Mouse (Mus musculus) left cerebral cortex, postnatal 25 days (tissue): ENCODE results near the gene Psma6. TPM values are rescaled to one million over a fixed set of nuclear protein-coding genes. Genes with fewer than 3 reads are reported as not detected.

Experiments used
- DNase-seq, 2 experiments: peaks; one replicate each; pipeline ENCODE4 v3.0.0; 2022; ENCODE audit warnings: low spot score in 2 of 2, mixed read lengths in 1 of 2
- intact Hi-C: fragments of 180-260 bp; cut with DNase I; formaldehyde crosslinking; loops from one replicate; pipeline ENCODE4 v1.15.1; 2025
- total RNA-seq, 2 experiments: library from RNA; stranded (reverse); gene quantifications; 2 replicates each; pipeline ENCODE4 v1.2.3; 2021

The Psma6 gene
- total RNA-seq, 2 experiments from 2014 or later, result 144 to 145 TPM

DNA sequence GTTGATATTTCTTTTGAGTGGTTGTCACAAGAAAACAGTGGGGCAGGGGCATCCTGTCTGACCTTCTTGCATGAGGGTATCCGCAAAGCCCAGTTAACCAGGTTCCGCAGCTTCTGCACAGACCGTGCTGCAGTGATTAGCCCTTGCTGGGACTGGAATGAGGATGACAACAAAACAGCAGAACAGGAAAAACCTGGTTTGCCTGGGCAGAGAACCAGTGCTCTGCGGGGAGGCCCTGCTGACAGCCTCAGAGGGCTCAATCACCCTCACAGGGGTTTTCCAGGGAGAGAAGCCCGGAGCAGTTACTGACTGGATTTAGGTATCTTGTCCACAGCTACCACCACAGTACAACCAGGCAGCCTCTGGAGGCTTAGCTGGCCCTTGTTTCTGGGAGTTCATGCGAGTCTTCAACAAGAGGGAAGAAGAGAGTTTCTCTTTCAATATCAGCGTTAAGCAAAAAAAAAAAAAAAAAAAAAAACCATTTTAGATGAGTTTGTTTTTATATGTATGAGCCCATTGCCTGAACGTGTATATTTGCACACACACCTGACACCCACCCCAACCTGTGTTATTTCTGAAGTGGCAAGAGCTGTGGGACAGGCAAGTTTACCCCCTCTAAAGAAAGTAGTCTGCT is 49.9 kb downstream of the Psma6 start:
- no peak for DNase-seq
- intact Hi-C loops, result no loop called here

DNA sequence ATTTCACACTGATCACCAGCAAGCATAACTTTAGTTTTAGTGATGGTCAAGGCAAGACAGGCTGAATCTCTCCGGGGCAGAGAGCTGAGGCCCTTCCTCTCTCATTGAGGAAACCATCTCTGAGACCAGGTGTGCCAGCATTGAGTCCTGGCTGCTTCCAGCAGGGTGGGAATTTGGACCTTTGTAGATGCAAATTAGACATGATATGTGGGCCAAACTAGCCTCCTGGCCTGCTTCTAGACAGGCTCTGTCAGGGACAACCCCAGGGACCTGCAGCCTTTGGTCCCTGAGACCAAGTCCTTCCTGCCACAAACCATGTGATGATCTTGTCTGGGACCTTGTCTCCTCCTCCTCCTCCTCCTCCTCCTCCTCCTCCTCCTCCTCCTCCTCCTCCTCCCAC is 51.1 kb downstream of the Psma6 start:
- intact Hi-C loops, result no loop called here
- DNase-seq, result no peak

DNA sequence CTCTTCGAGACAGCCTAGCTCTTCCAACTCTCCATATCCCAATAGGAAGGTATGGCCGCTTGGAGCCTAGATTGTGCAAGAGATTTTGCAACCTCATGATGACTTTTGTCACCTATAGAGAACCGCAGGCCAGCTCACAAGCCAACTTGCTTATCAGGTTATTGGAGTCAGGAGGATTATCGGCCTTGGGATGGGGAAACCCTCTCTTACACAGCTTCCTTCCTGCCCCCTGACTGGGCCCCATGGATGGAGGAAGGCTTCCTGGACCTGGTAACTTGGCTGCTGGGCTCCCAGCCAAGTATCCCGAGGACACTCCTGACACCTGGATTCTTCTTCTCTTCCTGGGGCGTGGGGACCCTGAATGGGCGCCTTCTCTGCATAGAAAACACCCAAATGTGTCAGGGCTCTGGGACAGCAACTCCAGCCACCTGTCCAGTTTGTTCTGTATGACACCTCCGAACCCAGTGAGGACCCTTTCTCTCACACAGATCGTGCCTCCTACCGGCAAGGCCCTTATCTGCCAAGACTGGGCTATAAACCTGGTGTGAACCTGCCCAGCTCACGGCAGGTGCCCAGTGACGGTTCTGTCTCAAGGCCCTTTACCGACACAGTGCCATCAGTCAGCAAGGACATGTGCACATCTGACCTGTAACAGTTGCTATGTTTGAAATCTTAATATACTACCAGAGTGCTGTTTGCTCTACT is 53.3 kb downstream of the Psma6 start:
- intact Hi-C loops, result no loop called here
- no peak for DNase-seq

DNA sequence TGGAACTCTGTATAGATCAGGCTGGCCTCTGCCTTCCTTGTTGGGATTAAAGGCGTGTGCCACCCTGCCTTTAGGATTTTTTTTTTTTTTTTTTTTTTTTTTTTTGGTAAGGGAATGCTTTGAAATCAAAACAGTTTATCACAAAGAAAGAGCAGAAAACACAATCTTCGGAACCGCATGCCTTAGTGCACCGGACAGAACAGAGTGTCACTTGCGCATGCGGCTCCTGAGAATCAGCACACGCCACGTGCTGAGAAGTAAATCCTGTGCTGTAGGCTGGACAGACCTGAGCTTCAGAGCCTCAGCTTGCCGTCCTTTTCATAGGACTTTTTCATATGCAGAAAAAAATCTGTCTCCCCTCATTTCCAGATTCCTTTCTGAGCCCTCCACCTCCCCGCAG is 54.0 kb downstream of the Psma6 start:
- DNase-seq, result no peak
- intact Hi-C loops, result no loop called here

DNA sequence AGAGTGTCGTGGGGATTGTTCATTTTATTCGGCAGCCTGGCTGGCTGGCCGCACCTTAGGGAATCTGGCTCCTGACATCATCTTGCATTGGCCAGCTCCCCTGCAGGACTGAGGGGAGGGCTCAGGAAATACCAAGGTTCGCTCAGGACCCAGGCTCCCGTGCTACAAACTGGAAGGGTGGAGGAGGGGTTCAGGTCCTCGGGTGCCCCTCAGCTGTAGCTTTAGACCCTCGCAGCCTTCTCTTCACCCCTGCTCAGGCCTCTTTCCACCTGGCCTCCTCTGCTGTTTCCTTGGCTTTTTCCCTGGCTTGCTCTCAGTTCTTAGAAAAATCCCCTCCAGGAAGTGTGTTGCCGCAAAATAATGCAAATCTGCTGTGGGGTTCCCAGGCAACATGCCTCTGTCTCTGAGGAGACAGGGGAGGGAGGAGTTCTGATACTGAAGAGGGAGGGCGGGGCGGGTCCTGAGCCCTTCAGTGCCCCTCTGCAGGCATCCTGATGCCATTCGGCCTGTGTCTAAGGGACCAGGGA is 54.7 kb downstream of the Psma6 start:
- intact Hi-C loops, result no loop called here
- DNase-seq, result no peak

DNA sequence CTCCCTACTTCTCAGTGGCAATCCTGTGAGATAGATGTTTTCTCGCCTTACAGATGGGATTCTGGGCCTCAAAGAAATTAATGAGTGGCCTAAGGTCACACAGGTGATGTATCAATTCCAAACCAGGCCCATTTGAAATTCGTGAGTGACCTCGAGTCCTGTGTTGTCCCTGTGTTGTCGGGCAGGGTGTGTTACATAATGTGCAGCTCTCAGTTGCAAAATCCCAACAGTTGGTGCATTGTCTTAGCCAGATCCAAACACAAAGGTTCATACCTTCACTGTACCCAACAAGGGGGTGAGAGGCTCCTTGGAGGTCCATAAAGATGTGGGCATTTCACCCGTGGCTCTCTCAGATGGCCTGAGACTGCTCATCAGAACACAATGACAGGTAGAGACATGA is 56.4 kb downstream of the Psma6 start:
- intact Hi-C loops, result no loop called here
- no peak for DNase-seq

DNA sequence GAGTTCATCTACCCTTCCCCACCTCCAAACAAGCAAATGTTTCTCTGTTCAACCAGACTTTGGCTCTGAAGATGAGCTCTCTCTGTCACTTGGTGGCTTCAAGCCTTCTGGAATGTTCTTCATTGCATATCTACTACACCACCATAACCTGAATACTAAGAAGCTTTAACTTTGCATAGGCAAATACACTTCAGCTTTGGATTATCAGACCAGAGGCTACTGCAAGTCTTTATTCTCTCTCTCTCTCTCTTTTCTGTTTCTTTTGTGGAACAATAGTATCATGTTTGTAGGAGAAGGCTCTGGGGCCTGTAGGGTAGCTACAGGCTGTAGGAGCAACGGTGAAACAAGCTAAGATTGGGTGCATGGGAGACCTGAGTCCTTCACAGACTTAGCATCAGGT is 58.2 kb downstream of the Psma6 start:
- intact Hi-C loops, result no loop called here
- DNase-seq, result no peak

DNA sequence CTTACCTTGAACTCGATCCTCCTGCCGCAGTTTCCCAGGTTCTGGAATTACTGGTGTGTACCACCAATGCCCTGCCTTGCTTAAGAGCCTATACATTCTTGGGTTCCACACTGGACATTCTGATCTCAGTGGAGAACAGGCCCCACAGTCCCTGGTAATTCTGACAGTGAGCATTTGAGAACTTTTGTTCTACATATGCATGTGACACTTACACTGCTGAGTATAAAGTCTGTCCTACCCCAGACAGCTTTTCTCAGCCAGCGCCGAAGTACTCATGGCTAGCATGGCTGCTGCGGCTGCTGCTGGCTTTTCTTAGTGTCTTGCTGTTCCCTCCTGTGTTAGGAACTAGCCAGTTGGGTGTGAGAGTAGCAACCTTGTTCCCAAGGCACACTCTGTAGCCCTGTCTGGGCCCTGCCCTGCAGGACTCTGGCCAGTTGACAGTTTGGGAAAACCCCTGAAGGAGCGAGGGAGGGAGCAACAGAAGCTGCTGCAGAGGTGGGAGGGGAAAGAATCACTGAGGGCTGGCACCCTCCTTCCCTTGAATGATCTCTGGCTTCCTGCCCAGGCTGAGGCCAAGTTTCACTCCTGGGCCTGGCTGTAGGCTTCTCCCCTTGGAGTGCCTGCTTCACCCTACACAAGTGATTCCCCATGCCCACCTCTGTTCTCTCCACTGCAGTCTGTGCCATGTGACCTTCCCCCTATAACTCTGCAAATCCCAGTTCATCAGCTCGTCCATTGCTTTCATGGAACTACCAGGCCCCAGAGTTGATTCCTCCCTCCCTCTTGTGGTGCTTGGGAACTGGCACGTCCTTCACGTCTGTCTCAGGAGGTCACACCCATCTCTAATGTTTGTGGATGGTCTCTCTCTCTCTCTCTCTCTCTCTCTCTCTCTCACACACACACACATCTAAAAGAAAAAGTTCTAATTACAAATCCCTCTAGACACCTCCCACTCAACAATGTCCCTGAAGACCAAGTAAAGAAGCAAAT is 59.1 kb downstream of the Psma6 start:
- intact Hi-C loops, result no loop called here
- peak; percentile 41 to 55 for DNase-seq

DNA sequence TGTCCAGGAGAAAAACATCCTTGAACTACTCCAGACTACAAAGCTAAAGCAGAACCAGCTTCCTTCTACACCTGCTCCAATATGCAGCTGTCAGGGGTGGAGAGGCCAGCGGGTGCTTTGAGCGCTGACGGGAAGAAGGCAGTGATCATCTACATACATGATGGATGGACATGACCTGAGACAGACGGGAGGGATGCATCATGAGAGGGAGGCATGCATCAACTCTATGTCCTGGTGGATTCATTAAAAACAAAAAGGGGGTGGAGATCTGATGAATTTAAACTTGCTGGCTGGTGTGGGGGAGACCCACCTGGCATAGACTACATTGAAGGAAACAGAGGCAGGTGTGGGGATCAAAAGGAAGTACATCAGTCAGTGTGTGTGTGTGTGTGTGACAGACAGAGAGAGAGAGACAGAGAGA is 60.0 kb downstream of the Psma6 start:
- no peak for DNase-seq
- intact Hi-C loops, result no loop called here

DNA sequence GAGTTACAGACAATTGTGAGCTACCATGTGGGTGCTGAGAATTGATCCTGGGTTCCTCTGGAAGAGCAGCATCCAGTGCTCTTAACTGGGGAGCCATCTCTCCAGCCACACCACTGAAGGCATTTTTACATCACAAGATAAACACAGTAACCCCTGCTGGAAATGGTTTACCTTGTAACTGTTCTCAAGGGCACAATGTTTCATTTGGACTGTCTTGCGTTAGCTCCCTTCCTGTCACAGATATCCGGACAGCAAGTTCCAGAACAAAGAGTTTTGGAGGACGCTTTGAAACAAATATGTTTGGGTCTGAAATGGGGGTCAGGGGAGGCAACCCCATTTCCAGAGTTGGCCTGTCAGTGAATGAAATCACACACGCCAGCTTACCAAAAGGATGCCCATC is 61.6 kb downstream of the Psma6 start:
- DNase-seq, result no peak
- intact Hi-C loops, result no loop called here

DNA sequence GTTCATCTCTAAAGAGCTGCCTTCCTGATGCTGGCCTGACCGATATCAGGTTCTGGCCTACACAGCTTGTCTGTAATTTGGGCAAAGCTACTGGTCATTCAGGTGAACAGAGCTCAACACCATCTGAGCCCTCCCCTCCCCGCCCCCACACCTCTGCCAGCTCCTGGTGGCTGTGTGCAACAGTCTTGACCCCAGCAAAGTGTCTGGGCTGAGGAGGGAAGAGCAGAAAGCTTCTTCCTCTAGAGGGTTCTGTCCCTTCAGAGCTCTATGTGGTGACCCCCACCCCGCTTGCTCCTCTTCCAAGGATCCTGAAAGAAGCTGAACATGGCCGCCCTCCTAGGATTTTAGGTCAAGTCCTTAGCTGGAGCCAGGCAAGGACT is 62.3 kb downstream of the Psma6 start:
- intact Hi-C loops, result loop anchor here (1.0 to 2.0 kb wide), 2 partner anchors 46 to 48 kb away; partner anchors contain the start of gene Nfkbia

DNA sequence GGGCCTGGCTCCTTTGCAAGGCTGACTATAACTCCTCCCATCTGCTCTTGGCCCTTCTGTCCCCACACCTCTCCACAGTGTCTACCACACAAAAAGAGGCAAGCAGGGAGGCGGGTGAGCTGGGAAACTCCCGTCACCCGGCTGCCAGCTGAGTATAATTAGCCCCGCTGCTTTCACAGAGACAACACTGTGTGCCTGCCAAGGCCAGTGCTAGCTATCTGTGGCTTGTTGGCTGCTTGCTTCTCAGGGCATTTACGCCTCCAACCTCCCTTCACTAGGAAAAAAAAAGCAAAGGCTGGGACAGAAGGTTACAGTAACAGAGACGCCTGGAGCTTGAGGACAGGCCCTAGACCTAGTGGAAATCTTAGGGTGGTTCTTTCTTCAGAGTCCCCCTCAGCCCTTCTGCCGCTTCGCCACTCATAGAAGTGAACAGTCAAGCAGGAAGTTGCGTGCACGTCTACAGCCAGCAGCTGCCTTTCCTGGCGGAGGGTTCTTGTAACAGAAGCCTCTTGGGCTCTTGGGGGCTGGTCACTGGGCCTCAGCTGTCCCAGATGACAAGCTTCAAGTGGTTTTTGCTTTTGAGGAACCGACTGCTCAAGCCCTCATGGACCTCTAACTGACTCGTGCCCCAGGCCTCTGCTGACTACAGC is 62.8 kb downstream of the Psma6 start:
- peak; percentile 86 to 96 for DNase-seq
- intact Hi-C loops, result loop anchor here (1.0 to 2.0 kb wide), 2 partner anchors 45 to 48 kb away; partner anchors contain the start of gene Nfkbia

More for the DNA sequence above, 62.3 kb downstream of the Psma6 start:
- no peak for DNase-seq

DNA sequence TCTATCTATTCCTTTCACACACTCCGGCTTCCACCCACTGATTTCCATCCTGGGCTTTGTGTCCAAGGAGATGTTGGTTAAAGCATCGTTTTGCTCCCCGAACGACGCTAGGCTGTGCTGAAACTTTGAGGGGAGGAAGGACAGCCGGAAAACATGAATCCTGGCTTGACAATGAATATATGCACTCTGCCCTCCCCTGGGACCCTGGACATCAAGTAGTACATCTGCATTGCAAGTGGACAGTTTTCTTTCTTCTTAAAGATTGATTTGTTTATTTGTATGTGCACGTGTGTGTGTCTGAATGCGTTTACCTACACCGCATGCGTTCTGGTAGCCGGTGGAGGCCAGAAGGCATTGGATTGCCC is 63.4 kb downstream of the Psma6 start:
- intact Hi-C loops, result loop anchor here (2.0 kb wide), 1 partner anchor 49 kb away; no protein-coding TSS in a partner anchor

DNA sequence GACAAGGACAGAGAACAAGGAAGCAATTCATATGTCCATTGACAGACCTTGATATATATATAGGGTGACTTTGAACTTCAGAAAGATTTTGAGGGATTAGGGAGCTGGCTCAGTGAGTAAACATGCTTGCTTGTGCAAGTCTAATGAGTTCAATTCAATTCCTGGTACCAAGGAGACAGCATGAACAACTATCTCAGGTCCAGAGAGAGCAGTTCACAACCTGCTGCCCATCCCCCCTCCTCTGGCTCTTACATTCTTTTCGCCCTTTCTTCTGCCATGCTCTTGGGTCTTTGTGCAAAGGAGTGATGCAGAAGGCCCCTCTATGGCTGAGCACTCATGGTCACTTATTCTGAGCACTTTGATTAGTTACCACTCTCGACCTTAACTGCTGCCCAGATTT is 64.4 kb downstream of the Psma6 start:
- DNase-seq, result no peak
- intact Hi-C loops, result no loop called here

More for the DNA sequence above, 63.4 kb downstream of the Psma6 start:
- DNase-seq, result no peak

DNA sequence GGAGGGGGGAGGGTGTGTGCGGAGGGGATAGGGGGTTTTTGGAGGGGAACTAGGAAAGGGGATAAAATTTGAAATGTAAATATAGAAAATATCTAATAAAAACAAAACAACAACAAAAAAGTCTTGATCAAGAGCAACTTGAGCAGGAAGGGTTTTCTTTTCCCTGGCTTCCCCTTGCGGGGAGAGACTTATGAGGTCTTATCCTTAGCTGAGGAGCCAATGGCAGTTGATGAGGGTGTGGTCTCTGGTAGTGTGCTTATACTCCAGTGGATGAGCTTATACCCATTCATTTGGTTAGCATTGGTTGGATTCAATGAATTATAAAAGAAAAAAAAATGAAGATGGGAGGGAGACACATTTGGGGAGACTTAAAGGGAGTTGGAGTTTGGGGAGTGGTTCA is 65.0 kb downstream of the Psma6 start:
- intact Hi-C loops, result no loop called here
- DNase-seq, result no peak

DNA sequence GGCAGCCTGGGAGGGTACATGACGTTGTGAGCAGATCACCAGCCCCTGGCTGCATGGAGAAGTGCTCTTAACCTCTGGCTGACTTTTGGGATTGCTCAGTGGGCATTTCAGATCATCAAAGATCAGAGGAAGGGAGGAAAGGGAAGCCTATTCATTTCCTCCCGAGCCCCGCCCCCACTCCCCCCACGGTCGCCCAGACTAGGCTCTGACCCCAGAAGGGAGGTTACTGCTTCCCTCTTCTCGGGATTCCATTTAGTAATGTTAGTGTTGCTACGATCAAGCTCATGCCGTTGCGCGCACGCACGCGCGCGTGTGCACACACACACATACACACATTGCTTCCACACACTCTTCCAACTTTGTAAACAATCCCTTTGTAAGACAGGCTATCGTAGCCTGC is 66.4 kb downstream of the Psma6 start:
- no peak for DNase-seq
- intact Hi-C loops, result no loop called here

DNA sequence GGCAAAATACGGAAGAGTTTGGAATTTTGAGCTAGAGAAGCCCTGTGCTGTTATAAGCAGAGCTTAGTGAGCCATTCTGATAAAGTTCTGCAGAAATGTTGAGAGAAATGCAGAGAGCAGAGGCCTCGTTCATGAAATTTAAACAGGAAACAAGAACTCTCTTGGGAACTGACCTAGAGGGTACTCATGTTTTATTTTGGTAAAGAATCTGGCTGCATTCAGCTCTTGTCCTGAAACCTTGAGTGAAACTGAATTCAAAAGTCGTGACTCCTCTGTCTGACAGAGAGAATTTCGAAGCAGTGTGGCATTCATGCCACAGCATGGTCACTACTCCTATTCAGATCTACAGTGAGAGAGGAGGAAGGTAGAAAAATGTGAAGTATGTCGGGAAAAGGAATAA is 68.8 kb downstream of the Psma6 start:
- intact Hi-C loops, result no loop called here
- no peak for DNase-seq

DNA sequence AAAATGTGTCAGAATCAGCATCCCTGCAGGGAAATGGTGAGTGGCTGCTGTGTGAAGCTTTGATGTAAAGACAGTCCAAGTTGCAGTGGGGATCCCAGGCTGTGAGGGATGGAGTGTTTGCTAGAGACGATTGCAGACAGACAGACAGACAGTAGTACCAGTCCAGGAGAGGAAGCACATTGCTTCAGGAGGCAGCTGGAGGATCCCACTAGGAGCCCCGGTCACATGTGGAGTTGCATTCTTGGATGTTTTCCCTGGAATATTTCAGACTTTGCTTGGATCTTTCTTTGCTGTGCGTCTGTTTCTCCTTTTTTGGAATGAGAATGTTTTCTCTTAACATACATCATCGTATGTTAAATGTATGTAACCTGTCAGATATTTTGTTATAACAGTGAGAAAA is 69.9 kb downstream of the Psma6 start:
- DNase-seq, result no peak
- intact Hi-C loops, result no loop called here

DNA sequence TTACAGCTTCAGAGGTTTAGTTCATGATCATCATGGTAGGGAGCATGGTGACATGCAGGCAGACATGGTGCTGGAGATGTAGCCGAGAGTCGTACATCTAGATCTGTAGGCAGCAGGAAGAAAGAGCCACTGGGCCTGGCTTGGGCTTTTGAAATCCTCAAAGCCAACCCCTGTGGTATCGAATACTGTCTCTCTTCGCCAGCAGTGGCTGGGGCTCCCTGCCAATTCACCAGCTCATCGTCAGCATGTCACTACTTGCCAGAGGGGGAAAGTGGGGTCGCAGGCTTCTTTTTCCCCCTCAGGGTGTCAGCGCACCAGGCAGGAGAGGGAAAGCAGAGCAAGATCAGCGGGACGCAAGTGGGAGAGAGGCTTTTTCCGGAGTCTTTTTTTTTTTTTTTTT is 71.2 kb downstream of the Psma6 start:
- no peak for DNase-seq
- intact Hi-C loops, result no loop called here

DNA sequence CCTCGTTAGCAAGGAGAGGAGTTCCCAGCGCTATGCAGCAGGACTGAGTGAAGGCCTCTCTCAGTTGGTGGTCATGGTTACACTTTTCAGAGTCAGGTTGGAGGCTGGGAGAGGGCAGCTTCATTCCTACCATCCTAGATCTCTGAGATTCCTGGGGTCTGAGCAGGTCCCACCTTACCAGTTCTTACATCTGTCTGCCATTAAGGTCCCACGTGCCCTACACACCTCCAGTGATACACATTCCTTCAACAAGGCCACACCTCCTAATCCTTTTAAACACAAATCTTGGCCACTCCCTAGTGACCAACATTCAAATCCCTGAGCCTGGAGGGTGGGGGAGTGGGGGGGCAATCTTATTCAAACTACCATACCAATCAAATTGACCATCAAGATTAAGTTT is 72.1 kb downstream of the Psma6 start:
- DNase-seq, result no peak
- intact Hi-C loops, result loop anchor here (2.0 kb wide), 1 partner anchor 35 kb away; no protein-coding TSS in a partner anchor
